Mouse (Mus musculus) natural killer cell, adult 2 months (primary cell): ENCODE measurements around the gene Unk.
A peak's percentile ranks its signal among the peaks of the same experiment; 100 is the strongest.
"Not testable (repeated sequence)": the region's sequence is repeated elsewhere in the genome, so short reads cannot be mapped to it uniquely, and the experiment has no call there.

Experiments
- DNase-seq, 2 experiments: peaks; one replicate each; pipeline ENCODE4 v3.0.0; 2022; ENCODE audit warnings: low spot score in 2 of 2

The Unk gene

DNA sequence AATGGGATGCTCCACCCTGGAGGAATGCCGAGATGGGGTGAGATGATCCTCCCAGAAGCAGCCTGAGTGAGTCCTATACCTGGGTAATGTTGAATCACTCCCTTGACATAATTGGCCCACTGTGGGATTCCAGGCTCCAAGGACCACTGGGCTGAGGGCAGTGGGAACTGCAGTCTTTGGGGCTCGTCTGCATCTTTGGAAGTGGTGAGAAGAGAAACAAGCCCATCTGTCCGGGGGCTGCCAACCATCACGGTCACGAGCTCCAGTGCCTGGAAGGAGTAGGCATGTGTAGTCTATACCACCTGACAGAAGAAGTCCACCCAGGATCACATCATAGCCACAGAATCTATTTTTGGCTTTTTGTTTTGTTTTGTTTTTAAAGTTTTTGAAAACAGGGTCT, 19.2 kb upstream of the Unk start:
- DNase-seq, result no peak

DNA sequence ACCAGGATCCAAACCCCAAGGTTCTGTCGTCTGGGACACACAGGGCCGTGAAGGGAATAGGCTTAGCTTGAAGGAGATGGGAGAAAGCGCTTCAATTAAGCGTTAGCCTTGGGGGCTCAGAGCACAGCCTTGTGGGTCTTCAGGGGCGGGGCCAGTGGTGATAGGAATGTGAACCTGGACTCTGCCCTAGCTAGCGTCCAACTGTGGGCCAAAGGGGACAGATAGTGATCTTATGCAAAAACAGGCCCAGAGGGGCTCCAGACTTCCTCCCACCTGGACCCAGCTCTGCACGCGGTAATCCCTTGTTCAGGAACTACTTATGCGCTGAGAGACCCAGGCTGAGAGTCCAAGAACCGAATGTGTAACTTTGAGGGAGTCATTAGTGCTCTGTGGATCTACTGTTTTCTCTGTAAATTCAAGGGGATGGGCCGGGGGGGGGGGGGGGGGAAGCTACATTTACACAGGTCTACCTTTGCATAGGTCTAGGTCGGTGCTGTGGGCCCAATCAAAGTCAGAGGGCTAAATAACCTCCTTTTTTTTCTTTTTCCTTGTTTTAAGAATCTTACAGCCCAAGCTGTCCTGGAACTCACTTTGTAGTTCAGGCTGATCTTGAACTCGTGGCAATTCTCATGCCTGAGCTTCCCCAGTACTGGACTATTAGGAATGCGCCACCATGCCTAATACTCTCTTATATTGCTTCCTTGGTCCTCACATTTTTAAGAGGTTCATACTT, 18.4 kb upstream of the Unk start:
- DNase-seq, result no peak

DNA sequence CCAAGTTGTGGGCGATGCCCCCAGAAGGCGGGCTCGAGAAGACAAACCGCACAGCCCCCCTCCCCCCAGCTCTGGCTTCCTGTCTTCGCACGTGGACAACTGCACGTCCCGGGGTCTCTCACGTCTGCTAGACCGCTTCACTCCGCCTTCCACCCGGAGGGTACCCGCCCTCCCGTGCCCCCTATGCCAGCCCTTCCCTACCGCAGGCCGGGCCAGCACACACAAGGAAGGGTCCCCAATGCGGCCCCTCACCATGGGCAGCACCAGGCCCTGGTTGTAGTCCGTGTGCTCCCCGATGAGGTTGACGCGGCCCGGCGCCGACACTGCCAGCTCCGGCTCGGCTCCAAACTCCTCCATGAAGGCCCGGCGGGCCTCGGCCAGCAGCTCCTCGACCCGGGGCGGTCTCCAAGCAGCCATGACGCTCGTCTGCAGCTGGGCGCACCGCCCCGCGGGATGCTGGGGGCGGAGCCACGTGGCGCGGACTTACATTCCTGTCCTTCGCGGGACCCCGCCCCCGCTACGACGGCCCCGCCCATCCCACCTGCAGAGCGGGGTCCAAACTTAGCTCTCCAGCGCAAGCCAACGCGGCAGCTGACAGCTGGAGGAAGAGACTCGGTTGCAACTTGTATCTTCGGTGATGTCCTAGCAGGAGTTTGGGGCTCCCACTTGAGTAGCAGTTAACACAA, 17.7 kb upstream of the Unk start, which contains the start of gene Galk1:
Galk1 (minus strand) TSS at position 458 of the 686 bp plus-strand sequence.
- peak; percentile 67 to 83 for DNase-seq

DNA sequence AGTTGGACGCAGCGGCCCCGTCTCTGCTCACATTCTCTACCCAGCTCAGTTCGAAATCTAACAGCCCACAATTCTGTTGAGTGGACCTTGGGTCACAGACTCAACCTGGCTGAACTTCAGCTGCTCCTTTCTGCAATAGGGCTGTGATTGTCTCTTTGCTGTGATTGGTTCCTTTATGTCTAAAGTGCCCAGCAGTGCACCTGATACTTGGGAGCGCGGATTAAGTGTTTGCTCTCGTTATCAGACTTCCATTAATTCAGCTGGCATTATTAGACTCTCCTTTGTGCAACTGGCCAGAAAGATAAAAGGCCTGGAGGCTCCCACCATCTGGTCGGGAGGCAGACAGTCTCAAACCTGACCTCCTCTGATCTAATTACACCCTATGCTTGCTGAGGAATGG, 15.3 kb upstream of the Unk start:
- DNase-seq, result no peak

DNA sequence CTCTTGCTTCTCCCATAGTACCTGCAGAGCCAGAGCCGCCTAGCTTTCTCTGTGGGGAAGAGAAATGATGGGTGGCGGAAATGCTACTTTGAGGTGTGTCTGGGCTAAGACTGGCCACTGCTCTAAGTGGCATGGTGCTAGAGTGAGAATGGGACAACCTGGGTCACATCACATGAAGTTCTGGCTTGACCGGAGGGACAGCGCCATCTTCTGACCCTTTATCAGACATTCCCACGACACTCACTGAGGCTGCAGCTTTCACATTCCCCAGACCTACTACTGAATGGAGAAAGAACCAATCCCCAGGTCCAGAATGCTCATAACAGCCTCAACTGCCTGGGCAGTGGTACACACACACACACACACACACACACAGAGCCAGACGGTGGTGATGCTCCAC, 12.0 kb upstream of the Unk start:
- DNase-seq, result peak; percentile 34 to 44

DNA sequence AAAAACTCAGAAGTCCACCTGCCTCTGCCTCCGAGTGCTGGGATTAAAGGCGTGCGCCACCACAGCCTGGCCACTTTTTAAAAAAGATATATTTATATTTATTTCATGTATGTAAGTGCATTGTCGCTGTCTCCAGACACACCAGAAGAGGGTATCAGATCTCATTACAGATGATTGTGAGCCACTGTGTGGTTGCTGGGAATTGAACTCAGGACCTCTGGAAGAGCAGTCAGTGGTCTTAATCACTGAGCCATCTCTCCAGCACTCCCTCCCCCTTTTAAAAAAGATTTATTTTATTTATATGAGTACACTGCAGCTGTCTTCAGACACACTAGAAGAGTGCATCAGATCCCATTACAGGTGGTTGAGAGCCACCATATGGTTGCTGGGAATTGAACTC, 11.3 kb upstream of the Unk start:
- DNase-seq, result not testable (repeated sequence)

DNA sequence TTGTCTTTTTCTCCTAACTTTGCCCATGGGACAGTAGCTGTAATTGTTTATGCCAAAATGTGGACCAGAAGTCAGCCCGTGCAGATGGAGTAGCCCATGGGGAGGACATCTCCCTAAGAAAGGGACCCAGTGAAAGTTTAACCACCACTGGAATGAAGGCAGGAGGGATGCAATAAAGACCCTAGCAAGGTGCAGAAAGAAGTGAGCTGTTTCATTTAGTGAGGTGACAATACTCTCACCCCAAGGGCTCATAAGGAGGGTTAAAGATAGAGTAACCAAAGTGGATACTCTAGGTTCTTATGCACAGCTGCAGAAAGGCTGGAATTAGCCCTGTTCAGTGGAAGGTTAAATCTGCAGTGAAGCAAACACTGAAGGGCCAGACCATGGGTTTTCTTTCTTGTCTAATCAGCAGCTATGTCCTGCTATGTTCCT, 10.7 kb upstream of the Unk start:
- DNase-seq, result no peak

DNA sequence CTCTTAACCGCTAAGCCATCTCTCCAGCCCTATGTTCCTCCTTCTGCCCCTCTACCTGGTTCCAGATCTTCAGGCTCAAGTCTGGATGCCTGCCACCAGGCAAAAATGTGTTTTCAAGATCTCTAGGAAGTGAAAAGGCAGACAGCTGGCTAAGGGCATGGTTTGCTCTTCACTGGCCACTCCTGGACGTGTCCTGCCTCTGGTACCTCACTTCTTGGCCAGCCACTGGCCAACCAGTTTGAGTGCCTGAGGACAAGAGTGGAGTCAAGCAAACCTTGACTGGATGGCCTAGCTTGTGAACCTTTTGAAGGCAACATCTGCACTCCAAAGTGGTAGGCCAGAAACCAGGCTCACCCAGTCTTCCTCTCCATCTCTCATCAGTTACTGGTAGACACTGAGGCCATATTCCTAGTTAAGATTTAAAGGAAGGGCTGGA, 10.1 kb upstream of the Unk start:
- DNase-seq, result peak; percentile 29 to 42

DNA sequence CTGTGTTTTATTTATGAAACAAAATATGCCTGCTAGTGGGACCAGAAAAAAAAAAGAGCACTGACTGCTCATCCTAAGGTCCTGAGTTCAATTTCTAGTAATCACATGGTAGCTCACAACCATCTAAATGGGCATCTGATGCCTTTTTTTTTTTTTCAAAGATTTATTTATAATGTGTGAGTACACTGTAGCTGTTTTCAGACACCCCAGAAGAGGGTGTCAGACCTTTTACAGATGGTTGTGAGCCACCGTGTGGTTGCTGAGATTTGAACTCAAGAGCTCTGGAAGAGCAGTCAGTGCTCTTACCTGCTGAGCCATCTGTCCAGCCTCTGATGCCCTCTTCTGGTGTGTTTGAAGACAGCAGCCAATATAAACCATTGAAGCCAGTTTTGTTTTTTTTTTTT, 9.6 kb upstream of the Unk start:
- peak; percentile 49 to 60 for DNase-seq

DNA sequence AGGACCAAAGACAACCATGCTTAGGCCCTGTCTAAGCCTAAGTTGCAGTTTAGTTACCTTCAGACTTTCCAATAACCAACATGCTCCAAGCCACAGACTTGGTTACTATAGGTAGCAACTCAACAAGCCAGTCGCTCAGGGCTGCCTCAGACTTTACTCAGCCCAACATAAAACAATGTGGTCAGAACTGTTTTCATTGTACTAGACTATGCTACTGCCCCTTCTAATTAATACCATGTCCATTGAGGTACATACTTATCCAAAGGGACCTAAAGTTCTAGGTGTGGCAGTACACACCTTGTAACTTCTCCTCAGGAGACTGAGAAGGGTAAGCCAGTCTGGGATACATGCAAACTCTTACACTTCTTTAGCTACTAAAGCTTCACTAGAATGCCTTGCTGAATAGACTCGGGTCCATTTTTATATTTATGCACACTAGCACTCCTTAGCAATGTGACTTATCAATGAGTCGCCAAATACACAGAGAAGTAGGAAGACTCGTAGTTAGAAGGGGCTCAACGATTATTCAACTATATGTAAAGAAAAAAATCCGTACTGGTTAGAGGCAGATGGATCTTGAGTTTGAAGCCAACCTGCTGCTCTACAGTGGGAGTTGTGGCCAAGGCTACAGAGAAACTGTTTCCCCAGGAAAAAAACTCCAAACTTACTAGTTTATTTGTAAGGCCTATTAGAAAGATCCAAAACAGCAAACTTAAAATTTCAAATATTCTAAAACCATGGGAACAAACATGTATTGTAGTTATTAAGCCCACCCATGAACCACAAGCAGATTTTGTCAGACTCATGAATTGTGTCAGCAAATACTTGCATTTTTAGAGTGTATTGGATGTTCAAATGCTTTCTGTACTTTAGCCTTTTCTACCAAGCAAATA, 8.5 kb upstream of the Unk start:
- peak in 1 of 2 experiments; percentile 27 for DNase-seq

DNA sequence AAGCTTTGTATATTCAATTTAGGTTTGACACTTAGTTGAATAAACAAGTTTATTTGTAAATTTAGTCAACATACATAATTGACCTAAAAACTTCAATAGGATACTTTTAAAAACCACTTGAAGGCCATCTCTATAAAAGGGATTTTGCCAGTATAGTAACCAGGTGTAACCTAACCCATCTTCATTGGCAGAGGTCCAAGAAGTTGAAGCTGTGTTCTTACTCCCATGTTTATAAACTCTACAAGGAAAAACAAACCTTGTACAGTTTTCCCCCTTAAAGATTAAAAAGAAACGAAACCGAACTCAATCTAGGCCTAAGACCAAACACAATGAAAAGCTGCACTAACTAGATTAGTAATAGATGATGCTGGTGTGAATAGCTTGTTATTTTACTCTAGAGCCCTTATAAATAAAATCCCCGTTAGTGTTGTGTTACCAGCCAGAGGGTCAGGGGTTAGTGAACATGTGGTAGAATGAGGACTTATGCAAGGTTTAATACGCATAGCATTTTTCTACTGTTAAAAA, 7.8 kb upstream of the Unk start:
- DNase-seq, result no peak

DNA sequence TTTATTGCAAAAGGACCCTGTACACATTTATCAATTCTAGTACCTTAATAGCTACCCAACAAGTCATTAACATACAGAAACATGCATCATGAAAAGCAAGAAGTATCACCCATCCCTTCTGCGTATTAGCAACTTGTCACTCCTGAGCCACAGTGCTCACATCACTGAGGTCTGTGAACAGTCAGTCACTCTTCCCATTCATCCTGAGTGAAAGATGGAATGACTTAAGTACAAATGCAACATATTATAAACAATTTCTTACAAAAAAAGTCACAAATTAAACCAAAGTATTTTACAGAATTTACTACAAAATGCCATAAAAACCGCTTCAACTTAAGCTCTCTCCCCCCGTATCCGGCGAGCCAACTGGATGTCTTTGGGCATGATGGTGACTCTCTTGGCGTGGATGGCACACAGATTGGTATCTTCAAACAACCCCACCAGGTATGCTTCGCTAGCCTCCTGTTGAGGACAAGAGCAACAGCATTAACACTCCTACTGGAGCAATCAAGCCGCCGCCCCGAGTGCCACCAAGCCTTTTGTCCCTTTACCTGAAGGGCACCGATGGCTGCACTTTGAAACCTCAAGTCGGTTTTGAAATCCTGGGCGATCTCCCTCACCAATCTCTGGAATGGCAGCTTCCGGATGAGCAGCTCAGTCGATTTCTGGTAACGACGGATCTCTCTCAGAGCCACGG, 6.9 kb upstream of the Unk start:
- not testable (repeated sequence) for DNase-seq

DNA sequence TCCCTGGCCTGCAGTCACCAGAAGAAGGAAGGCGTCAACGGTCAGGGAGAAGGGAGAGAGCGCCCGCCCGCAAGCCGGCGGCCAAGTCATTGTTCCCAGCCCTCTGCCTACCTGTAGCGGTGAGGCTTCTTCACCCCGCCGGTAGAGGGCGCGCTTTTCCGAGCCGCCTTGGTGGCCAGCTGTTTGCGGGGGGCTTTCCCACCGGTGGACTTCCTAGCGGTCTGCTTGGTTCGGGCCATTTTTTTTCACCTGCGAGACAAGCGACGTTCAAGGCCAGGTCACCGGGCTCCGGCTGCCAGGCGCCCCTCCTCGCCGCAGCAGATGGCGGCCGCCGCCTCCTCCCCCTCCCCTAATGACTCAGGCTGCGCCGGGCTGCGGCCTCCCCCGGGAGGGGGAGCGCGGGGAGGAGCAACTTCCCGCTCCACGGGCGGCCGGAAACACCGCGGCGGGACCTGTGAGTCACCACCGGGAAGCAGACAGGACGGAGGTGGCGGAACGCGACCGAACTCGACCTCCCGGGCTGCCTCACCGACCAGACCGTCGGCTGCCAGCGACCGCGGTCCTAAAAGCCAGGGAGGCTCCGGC, 6.3 kb upstream of the Unk start:
- peak; percentile 81 to 83 for DNase-seq

DNA sequence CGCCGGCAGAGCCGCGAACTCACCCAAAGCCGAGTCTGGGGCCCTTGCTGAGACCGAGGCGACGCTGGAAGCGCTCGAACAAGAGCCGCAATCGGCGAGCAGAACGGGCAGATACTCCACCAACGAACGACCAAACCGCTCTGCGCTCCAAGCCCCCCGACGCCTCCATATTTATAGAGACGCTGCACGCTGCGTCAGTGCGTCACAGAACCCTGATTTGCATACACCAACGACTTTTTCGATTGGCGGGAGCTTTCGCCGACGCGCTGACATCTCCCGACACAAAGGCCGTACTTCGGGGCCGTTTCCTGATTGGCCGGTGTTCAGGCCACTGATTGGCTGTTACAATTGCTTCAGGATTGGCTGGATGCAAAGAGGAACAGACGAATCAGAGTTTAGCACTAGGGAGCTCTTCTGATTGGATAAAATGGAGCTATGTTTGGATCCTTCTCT, 5.7 kb upstream of the Unk start:
- peak; percentile 97 for DNase-seq

DNA sequence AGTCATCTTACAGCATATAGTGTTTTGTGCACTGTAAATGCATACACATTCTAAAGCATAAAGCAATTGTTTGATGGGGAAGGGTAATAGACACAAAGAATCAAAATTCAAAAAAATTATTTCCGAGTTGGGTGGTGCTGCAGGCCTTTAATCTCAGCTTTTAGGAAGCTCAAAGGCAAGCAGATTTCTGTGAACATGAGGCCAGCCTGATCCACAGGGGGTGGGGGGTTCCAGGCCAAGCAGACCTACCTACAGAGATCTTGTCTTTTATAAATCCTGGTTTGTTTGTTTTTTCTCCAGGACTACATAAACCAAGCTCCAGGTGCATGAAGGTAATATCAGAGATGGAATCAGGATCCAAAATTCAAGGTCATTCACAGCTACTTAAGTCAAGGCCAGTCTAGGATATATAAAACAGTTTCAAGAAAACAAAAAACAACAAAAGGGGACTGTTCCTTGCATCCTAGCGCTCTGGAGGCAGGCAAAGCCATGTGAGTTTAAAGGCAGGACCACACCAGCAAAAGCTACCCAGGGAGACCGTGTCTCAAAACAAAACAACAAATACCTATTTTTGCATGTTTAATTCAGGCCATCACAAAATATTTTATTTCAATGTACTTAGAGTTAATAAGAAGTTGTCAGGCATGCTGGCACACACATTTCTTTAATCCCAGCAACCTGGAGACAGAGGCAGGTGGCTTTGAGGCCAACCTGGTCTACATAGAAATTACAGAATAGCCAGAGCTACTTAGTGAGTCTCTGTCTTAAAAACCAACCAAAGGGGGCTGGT, 4.9 kb upstream of the Unk start:
- DNase-seq, result no peak

DNA sequence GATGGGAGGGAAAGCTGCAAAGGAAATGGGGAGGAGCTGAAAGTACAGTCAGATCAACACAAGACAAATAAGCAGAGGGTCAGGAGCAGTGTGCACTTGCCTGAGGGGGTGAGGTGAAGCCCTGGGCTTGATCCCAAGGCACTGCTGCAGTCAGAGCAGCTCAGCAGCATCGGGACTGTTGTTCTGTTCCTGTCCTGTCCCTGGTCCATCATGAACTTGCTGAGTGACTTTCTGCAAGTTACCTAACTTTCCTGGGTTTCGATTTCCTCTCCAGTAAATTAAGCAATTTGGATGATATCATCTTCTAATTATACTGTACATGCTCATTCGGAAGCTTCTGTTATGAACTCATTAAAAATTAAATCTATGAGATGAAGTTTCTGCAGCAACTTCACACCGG, 2.4 kb upstream of the Unk start, which contains the start of gene H3f3b:
H3f3b (minus strand) TSS at position 207 of the 400 bp plus-strand sequence.
- DNase-seq, result no peak

DNA sequence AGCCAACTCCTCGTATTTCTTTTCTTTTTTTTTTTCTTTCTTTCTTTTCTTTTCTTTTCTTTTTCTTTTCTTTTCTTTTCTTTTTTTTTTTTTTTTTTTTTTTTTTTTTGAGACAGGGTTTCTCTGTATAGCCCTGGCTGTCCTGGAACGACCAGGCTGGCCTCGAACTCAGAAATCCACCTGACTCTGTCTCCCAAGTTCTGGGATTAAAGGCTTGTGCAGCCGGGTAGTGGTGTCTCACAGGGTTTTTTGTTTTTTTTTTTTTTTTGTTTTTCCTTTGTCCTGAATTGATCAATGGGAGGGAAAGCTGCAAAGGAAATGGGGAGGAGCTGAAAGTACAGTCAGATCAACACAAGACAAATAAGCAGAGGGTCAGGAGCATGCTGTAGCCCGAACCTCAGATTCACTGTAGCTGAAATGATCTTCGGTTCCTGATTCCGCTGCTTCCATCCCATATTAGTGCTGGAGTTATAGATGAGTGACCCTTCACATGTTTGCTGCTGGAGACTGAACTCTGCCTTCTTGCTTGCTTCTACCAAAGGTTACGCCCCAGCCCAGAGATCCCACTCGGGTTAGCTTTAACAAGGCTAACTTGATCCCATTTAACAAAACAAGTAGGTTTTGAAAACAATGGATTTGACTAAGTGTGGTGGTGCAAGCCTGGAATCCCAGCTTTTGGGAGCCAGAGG, 1.8 kb upstream of the Unk start:
- no peak for DNase-seq

DNA sequence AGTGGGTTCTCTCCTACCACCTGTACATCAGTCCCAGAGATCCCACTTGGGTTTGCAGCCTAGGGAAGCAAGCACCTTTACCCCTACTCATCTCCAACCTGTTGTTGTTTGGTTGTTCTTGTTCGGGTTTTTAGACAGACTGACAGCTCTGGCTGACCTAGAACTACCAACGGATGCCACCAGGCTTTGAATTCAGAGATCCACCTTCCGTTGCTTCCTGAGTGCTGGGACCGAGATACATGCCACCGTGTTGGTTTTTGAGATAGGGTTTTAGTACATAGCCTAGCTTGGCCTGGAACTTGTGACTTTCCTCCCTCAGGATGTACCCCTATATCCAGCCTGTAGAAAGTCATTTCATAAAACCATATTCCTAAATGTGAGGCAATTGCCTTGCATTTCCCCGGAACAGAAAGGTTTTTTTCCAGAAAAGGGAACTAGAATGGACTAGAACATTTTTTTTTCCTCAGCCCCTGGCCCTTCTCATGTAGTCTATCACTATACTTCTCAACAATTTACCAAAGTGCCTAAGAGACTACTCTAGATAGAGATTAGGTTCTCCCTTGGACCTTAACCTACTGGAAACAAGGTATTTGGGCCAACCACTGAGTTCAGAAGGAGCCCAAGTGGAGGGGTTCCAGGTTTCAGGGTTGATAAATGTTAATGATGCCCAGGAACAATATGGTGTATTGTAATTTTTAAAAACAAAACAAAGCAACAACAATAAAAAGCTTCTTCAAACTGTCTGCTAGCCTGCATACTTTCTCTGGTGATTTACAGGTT, 846 bp upstream of the Unk start:
- DNase-seq, result no peak
